Mouse (Mus musculus) embryonic fibroblast, embryonic 13.5 days (primary cell): ENCODE results near the gene Defb35.

Experiments used
- CTCF ChIP-seq: IDR thresholded peaks from 2 replicates; pipeline ENCODE4 v1.5.1; 2011; ENCODE audit warnings: mild to moderate bottlenecking, control low read depth, low read length, moderate library complexity, borderline replicate concordance; ENCODE audit not compliant: insufficient read depth
- POLR2A ChIP-seq: IDR thresholded peaks from 2 replicates; pipeline ENCODE4 v1.6.1; 2011; ENCODE audit warnings: low read depth, mild to moderate bottlenecking, control low read depth, low read length, moderate library complexity

DNA sequence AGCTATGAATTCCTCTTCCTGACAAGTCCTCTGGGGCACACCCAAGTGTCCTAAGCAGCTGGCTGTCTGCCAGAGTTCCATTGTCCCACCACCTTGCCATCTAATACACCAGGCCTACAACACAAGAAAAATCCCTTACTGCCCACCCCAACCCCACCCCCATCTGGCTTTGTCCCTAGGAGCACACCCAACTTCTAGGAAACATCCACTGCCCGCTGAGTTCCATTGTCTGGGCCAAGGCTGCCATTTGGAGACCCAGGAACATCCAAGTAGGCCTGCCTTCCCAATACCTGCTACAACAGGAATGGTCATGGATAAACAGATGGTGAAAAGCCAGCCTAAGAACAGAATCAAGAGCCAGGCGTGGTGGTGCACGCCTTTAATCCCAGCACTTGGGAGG is 18.2 kb downstream of the Defb35 start:
- TF ChIP-seq CTCF = no peak
- no peak for TF ChIP-seq POLR2A
